ENCODE assay signal across 10 mouse cellular contexts in genomic region chr19:57195169-57195930, GRCm38 (mm10).
DNase-seq lines count a peak whose midpoint lies in the region; ATAC-seq and TF ChIP-seq lines count a peak whose summit lies in the region.
"Had no signal": no experiment of that assay in that cellular context is flagged by ENCODE, and none has a peak within 500 bp of the region (broad histone marks: within the 10 kb centered on the region; RNA-seq: fewer than 3 reads in every experiment).

No protein-coding gene starts in this region.

- H3K4me3 ChIP-seq in forebrain, embryonic 16.5 days (replicated peaks; ENCODE audit: low read length) = no peak overlapping the region
- H3K4me3 ChIP-seq in forebrain, embryonic 12.5 days (replicated peaks) = no peak overlapping the region
- peak overlapping the region; percentile 42 for H3K4me3 ChIP-seq in lung, postnatal 0 days (ENCODE audit: low read depth, low read length)
- H3K4me3 ChIP-seq in lung, adult 2 months (replicated peaks; ENCODE audit: extremely low read depth, low read depth, low read length) = no peak overlapping the region
- H3K4me3 ChIP-seq in heart, embryonic 15.5 days = peak overlapping the region; percentile 67
- H3K4me3 ChIP-seq in myocyte = peak overlapping the region; percentile 29
- H3K4me3 ChIP-seq: forebrain, embryonic 10.5 days had no signal

- no peak overlapping the region for H3K9ac ChIP-seq in forebrain, embryonic 16.5 days (replicated peaks; ENCODE audit: low read depth, low read length)
- H3K9ac ChIP-seq in forebrain, embryonic 12.5 days = no peak overlapping the region
- H3K9ac ChIP-seq in lung, postnatal 0 days (replicated peaks; ENCODE audit: low read depth) = peak overlapping the region; percentile 26; the same call in 1 of the 2 replicates
- H3K9ac ChIP-seq in heart, embryonic 15.5 days = peak overlapping the region; percentile 64

- DNase-seq in lung, postnatal 0 days (ENCODE audit: low spot score) = no peak
- no peak for DNase-seq in lung, adult 2 months
- no peak for DNase-seq in kidney, adult 9 months
- DNase-seq in testis, postnatal 10 days (ENCODE audit: low spot score) = no peak
- DNase-seq: adrenal gland, postnatal 10 days had no signal

- H3K27ac ChIP-seq in forebrain, embryonic 16.5 days (ENCODE audit: low read length) = no peak overlapping the region
- H3K27ac ChIP-seq in forebrain, embryonic 12.5 days = no peak overlapping the region
- no peak overlapping the region; the same call in 1 of the 2 replicates for H3K27ac ChIP-seq in lung, postnatal 0 days (ENCODE audit: low read length)
- H3K27ac ChIP-seq in heart, embryonic 15.5 days = peak overlapping the region; percentile 90
- H3K27ac ChIP-seq: forebrain, embryonic 10.5 days had no signal

- no peaks in the 10 kb centered on the region for H3K36me3 ChIP-seq in forebrain, embryonic 16.5 days (ENCODE audit: control insufficient read depth, insufficient read depth)
- H3K36me3 ChIP-seq in forebrain, embryonic 12.5 days (replicated peaks) = no peaks in the 10 kb centered on the region
- H3K36me3 ChIP-seq in lung, postnatal 0 days (ENCODE audit: insufficient read depth, low read length) = no peaks in the 10 kb centered on the region
- H3K36me3 ChIP-seq in heart, embryonic 15.5 days = no peaks in the 10 kb centered on the region
- H3K36me3 ChIP-seq in myocyte (ENCODE audit: control insufficient read depth, insufficient read depth) = no peaks in the 10 kb centered on the region
- H3K36me3 ChIP-seq: forebrain, embryonic 10.5 days had no signal

- H3K27me3 ChIP-seq in forebrain, embryonic 16.5 days (replicated peaks; ENCODE audit: control insufficient read depth, insufficient read depth, low read length) = peaks cover 4% of the 10 kb centered on the region; the same call in 1 of the 2 replicates
- peaks cover 34% of the 10 kb centered on the region for H3K27me3 ChIP-seq in forebrain, embryonic 12.5 days
- H3K27me3 ChIP-seq in lung, postnatal 0 days (replicated peaks; ENCODE audit: insufficient read depth, low read length) = no peaks in the 10 kb centered on the region
- no peaks in the 10 kb centered on the region for H3K27me3 ChIP-seq in heart, embryonic 15.5 days
- no peaks in the 10 kb centered on the region for H3K27me3 ChIP-seq in myocyte (ENCODE audit: control insufficient read depth, insufficient read depth, insufficient read length)

- H3K4me1 ChIP-seq in forebrain, embryonic 16.5 days (replicated peaks; ENCODE audit: control insufficient read depth, insufficient read depth, low read length) = peaks cover 30% of the 10 kb centered on the region
- H3K4me1 ChIP-seq in forebrain, embryonic 12.5 days = peaks cover 31% of the 10 kb centered on the region
- H3K4me1 ChIP-seq in lung, postnatal 0 days (ENCODE audit: insufficient read depth, low read depth, low read length) = peaks cover 20% of the 10 kb centered on the region
- peaks cover 12% of the 10 kb centered on the region for H3K4me1 ChIP-seq in lung, adult 2 months (ENCODE audit: control insufficient read depth, insufficient read depth, low read length)
- peaks cover 61% of the 10 kb centered on the region for H3K4me1 ChIP-seq in heart, embryonic 15.5 days (replicated peaks)

- WGBS in forebrain, embryonic 16.5 days = 88% methylated on average over 11 of the region's 11 CpGs
- WGBS in forebrain, embryonic 12.5 days = 93% methylated on average over 11 of the region's 11 CpGs
- 85% methylated on average over 11 of the region's 11 CpGs for WGBS in lung, postnatal 0 days
- 78% methylated on average over 11 of the region's 11 CpGs for WGBS in lung, adult 2 months
- WGBS in heart, embryonic 15.5 days = 57% methylated on average over 11 of the region's 11 CpGs

- no peak for TF ChIP-seq CTCF in lung, postnatal 0 days (IDR thresholded peaks at IDR 0.05)
- no peak for TF ChIP-seq CTCF in lung, adult 2 months (IDR thresholded peaks at IDR 0.05; ENCODE audit: insufficient read depth, low read length)

- no peak for TF ChIP-seq POLR2A in lung, adult 2 months (IDR thresholded peaks at IDR 0.05; ENCODE audit: borderline replicate concordance, extremely low read depth, low read depth, low read length)
- no peak for TF ChIP-seq POLR2A in myocyte (IDR thresholded peaks at IDR 0.05; ENCODE audit: insufficient read length, low read depth)

- H3K9me3 ChIP-seq in forebrain, embryonic 16.5 days (ENCODE audit: control insufficient read depth, low read length) = no peaks in the 10 kb centered on the region
- H3K9me3 ChIP-seq in forebrain, embryonic 12.5 days = no peaks in the 10 kb centered on the region
- no peaks in the 10 kb centered on the region for H3K9me3 ChIP-seq in lung, postnatal 0 days (ENCODE audit: low read length)
- no peaks in the 10 kb centered on the region for H3K9me3 ChIP-seq in heart, embryonic 15.5 days (replicated peaks)
- H3K9me3 ChIP-seq: forebrain, embryonic 10.5 days had no signal

- ATAC-seq in forebrain, embryonic 16.5 days = no peak
- no peak for ATAC-seq in forebrain, embryonic 12.5 days (ENCODE audit: low FRiP score)
- no peak for ATAC-seq in lung, postnatal 0 days
- no peak for ATAC-seq in heart, embryonic 15.5 days (replicated peaks; ENCODE audit: insufficient number of reproducible peaks, insufficient read depth, low FRiP score, low read depth)

- peaks cover 4% of the 10 kb centered on the region for H3K79me2 ChIP-seq in myocyte (ENCODE audit: control insufficient read depth, insufficient read depth)

- no peak overlapping the region for H3ac ChIP-seq in myocyte (ENCODE audit: control insufficient read depth, insufficient read length)

- peak overlapping the region; percentile 61 for H3K4me2 ChIP-seq in forebrain, embryonic 16.5 days (ENCODE audit: low read length)
- no peak overlapping the region for H3K4me2 ChIP-seq in forebrain, embryonic 12.5 days
- peak overlapping the region; percentile 59 for H3K4me2 ChIP-seq in lung, postnatal 0 days (replicated peaks; ENCODE audit: low read depth, low read length)
- H3K4me2 ChIP-seq in heart, embryonic 15.5 days = peak overlapping the region; percentile 81
- peak overlapping the region; percentile 79 for H3K4me2 ChIP-seq in myocyte (ENCODE audit: low read depth)

- no peak for TF ChIP-seq EP300 in lung, postnatal 0 days (IDR thresholded peaks at IDR 0.05)

TF ChIP-seq in myocyte, 11 proteins besides CTCF, POLR2A, EP300 and RAD21:
- no peak for TF ChIP-seq SRF (IDR thresholded peaks at IDR 0.05; ENCODE audit: control insufficient read depth, insufficient read length, low read depth)
- TF ChIP-seq MAX (IDR thresholded peaks at IDR 0.05; ENCODE audit: low read depth) = no peak
- TF ChIP-seq REST (IDR thresholded peaks at IDR 0.05; ENCODE audit: insufficient read depth, insufficient read length) = no peak
- TF ChIP-seq USF1 (IDR thresholded peaks at IDR 0.05; ENCODE audit: low read depth) = no peak
- no peak for TF ChIP-seq E2F4 (IDR thresholded peaks at IDR 0.05; ENCODE audit: insufficient read depth)
- no peak for TF ChIP-seq MYOD1 (IDR thresholded peaks at IDR 0.05; ENCODE audit: control insufficient read depth in 1 of 3, insufficient read length in 2 of 3, low read depth in 2 of 3)
- no peak for TF ChIP-seq TCF12 (IDR thresholded peaks at IDR 0.05; ENCODE audit: insufficient read depth, poor library complexity, severe bottlenecking)
- TF ChIP-seq TCF3 (IDR thresholded peaks at IDR 0.05; ENCODE audit: insufficient read length, low read depth) = no peak
- no peak for TF ChIP-seq MYOG (IDR thresholded peaks at IDR 0.05; ENCODE audit: control insufficient read depth in 1 of 3, insufficient read depth in 1 of 3, insufficient read length in 2 of 3, low read depth in 2 of 3)
- no peak for TF ChIP-seq CEBPB (IDR thresholded peaks at IDR 0.05; ENCODE audit: insufficient read depth, poor library complexity, severe bottlenecking)
- TF ChIP-seq POLR2AphosphoS2 (IDR thresholded peaks at IDR 0.05; ENCODE audit: insufficient read length, low read depth) = no peak

Comparison
In these comparisons a context has a peak if more than half of its experiments do, and no peak if none do; other contexts are left out.
1. H3K4me3 ChIP-seq: peak in lung, postnatal 0 days (single experiment), heart, embryonic 15.5 days (single experiment) and myocyte (single experiment); none in forebrain, embryonic 16.5 days (single experiment), forebrain, embryonic 12.5 days (single experiment) and lung, adult 2 months (single experiment).
2. H3K9ac ChIP-seq: peak in lung, postnatal 0 days (single experiment) and heart, embryonic 15.5 days (single experiment); none in forebrain, embryonic 16.5 days (single experiment) and forebrain, embryonic 12.5 days (single experiment).